ENCODE assay signal across 7 mouse cellular contexts in genomic region chr16:5351890-5352571, GRCm38 (mm10).
A peak's percentile ranks its signal among the peaks of the same experiment; 100 is the strongest.
DNase-seq lines count a peak whose midpoint lies in the region; ATAC-seq lines count a peak whose summit lies in the region.

No protein-coding gene starts in this region.

- no peaks in the 10 kb centered on the region for H3K36me3 ChIP-seq in stomach, embryonic 16.5 days (ENCODE audit: control insufficient read depth, insufficient read depth, low read length)

- no peaks in the 10 kb centered on the region for H3K27me3 ChIP-seq in stomach, embryonic 16.5 days (ENCODE audit: control insufficient read depth, insufficient read depth, low read length)

- H3K4me3 ChIP-seq in stomach, embryonic 16.5 days (replicated peaks; ENCODE audit: low read length), result 0 out of 2 replicates have a peak overlapping the region, but pooled peaks have one; percentile 13

- 2% methylated on average over 18 of the region's 18 CpGs for WGBS in stomach, embryonic 16.5 days

- H3K9ac ChIP-seq in stomach, embryonic 16.5 days (ENCODE audit: low read length), result no peak overlapping the region

- DNase-seq in CD4-positive, CD25-positive, alpha-beta regulatory T cell, adult 2 months (ENCODE audit: low read depth, low spot score), result peak; percentile 92
- peak; percentile 95 for DNase-seq in R1 (ENCODE audit: low read depth, low spot score)
- DNase-seq in forelimb bud, embryonic 11.5 days (ENCODE audit: low read depth, low spot score), result peak; percentile 42
- peak; percentile 21 to 43 for DNase-seq in kidney, postnatal 36 days
- DNase-seq in mesoderm, embryonic 11.5 days (ENCODE audit: low read depth, low spot score), result peak; percentile 58
- DNase-seq in right cerebral cortex, postnatal 10 days (ENCODE audit: low spot score in 2 of 2), result no peak

- H3K4me1 ChIP-seq in stomach, embryonic 16.5 days (ENCODE audit: control insufficient read depth, insufficient read depth, low read length), result 0 out of 2 replicates have a peak, but pooled peaks cover 3% of the 10 kb centered on the region

- H3K4me2 ChIP-seq in stomach, embryonic 16.5 days (ENCODE audit: low read depth, low read length), result peak overlapping the region; percentile 38

- ATAC-seq in stomach, embryonic 16.5 days (ENCODE audit: insufficient read depth, low FRiP score), result peak; percentile 88

- no peak overlapping the region for H3K27ac ChIP-seq in stomach, embryonic 16.5 days (ENCODE audit: low read length)

- no peaks in the 10 kb centered on the region for H3K9me3 ChIP-seq in stomach, embryonic 16.5 days (replicated peaks; ENCODE audit: control insufficient read depth, low read length)

Comparison
In these comparisons a context has a peak if more than half of its experiments do, and no peak if none do; other contexts are left out.
1. DNase-seq: peak in CD4-positive, CD25-positive, alpha-beta regulatory T cell, adult 2 months (single experiment), R1 (single experiment), forelimb bud, embryonic 11.5 days (single experiment), kidney, postnatal 36 days (2 of 2) and mesoderm, embryonic 11.5 days (single experiment); none in right cerebral cortex, postnatal 10 days (0 of 2).